Mouse (Mus musculus) kidney, adult 2 months (tissue): ENCODE results near the gene Dnajc17.

Source experiments
- CTCF ChIP-seq: fragments of 200-500 bp; conservative IDR thresholded peaks from 2 replicates; pipeline ENCODE4 v1.5.1; 2011; ENCODE audit warnings: low read depth, mild to moderate bottlenecking, control low read depth, low read length, moderate library complexity, mixed read lengths; ENCODE audit not compliant: insufficient read depth, insufficient read length
- POLR2A ChIP-seq: fragments of 200-500 bp; IDR thresholded peaks from one replicate; pipeline ENCODE4 v1.6.1; 2011; ENCODE audit warnings: low read depth, low read length, control low read depth

GRCm38 (mm10) chr2:119198934-119199333 is 9.7 kb downstream of the Dnajc17 start:
- no peak for TF ChIP-seq CTCF
- no peak for TF ChIP-seq POLR2A
